Mouse (Mus musculus) MEL (cell line): ENCODE measurements around the gene Snx29.

ENCODE experiments used
- CHD1 ChIP-seq: IDR thresholded peaks from 2 replicates; pipeline ENCODE4 v1.6.1; 2012; ENCODE audit warnings: low read depth, mild to moderate bottlenecking, inconsistent platforms, low read length, improper control_type of control experiment
- CTCF ChIP-seq, 3 experiments: IDR thresholded peaks in 2 of 3; conservative IDR thresholded peaks in 1 of 3; 2 replicates each; pipeline ENCODE4 v1.5.1; 2011 to 2012; ENCODE audit warnings: low read length in 3 of 3, low read depth in 2 of 3, mild to moderate bottlenecking in 2 of 3, improper control_type of control experiment in 1 of 3, inconsistent platforms in 1 of 3, mixed read lengths in 1 of 3, moderate library complexity in 1 of 3; ENCODE audit not compliant: control insufficient read depth in 1 of 3, insufficient read depth in 1 of 3, poor library complexity in 1 of 3, severe bottlenecking in 1 of 3
- GATA1 ChIP-seq: IDR thresholded peaks from 2 replicates; pipeline ENCODE4 v1.6.1; 2011; ENCODE audit warnings: low read depth, low read length, improper control_type of control experiment
- JUND ChIP-seq: IDR thresholded peaks from 2 replicates; pipeline ENCODE4 v1.6.1; 2011; ENCODE audit warnings: low read depth, mild to moderate bottlenecking, improper control_type of control experiment, low read length
- MYC ChIP-seq: IDR thresholded peaks from 2 replicates; pipeline ENCODE4 v1.6.1; 2011; ENCODE audit warnings: low read depth, mild to moderate bottlenecking, low read length, improper control_type of control experiment, moderate library complexity
- POLR2A ChIP-seq, 2 experiments: IDR thresholded peaks; 2 replicates each; pipeline ENCODE4 v1.6.1; 2011 to 2012; ENCODE audit warnings: low read length in 2 of 2, mild to moderate bottlenecking in 2 of 2, control low read depth in 1 of 2, improper control_type of control experiment in 1 of 2, low read depth in 1 of 2, moderate library complexity in 1 of 2; ENCODE audit not compliant: control insufficient read depth in 1 of 2, insufficient read depth in 1 of 2, poor library complexity in 1 of 2
- POLR2AphosphoS2 ChIP-seq: IDR thresholded peaks from 2 replicates; pipeline ENCODE4 v1.6.1; 2011; ENCODE audit warnings: low read length, improper control_type of control experiment
- TAL1 ChIP-seq: IDR thresholded peaks from 2 replicates; pipeline ENCODE4 v1.6.1; 2012; ENCODE audit warnings: mild to moderate bottlenecking, inconsistent platforms, low read length, moderate library complexity, mixed read lengths
- TCF12 ChIP-seq: IDR thresholded peaks from 2 replicates; pipeline ENCODE4 v1.6.1; 2014; ENCODE audit warnings: low read depth, mild to moderate bottlenecking, inconsistent platforms, low read length, improper control_type of control experiment, moderate library complexity
- USF1 ChIP-seq: IDR thresholded peaks from 2 replicates; pipeline ENCODE4 v1.6.1; 2014; ENCODE audit warnings: low read depth, mild to moderate bottlenecking, inconsistent platforms, low read length, improper control_type of control experiment, moderate library complexity
- ZC3H11A ChIP-seq: IDR thresholded peaks from 2 replicates; pipeline ENCODE4 v1.6.1; 2012; ENCODE audit warnings: low read depth, mild to moderate bottlenecking, inconsistent platforms, low read length, improper control_type of control experiment

DNA sequence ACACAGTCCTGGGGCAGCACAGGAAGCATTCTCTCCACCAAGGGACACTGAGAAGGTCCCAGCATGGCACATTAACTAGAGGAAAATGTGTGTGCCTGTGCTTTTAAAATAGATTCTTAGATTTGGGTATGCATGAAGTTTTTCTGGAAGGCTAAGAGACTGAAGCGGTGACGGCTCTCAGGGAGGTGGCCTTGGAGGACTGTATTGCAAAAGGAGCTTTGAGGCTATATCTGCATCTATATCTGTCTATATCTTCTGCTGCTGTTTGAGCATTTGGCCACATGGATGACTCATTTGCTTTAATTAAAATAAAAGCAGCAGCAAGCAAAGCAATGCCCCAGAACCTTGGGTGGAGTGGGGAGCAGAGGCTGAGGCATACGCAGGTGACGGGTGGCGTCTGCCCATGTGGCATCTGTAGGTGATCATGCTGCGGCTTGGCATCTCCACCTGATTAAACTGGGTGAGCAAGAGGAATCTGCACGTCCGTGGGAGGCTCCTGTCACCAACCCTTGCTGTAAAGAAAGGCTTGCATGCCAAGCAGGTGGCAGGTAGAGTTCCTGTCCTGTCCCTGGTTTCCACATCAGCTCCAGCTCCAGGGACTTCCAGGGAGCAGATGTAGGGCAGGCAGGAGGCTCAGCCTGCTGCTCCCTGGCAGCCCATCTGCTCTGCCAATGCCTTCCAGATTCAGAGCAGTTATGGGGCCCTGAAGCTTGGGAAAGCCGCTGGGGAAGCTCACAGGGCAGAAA lies 456.2 kb downstream of the Snx29 start:
- TF ChIP-seq TAL1 (no peak), CHD1 (no peak), POLR2AphosphoS2 (no peak), POLR2A (IDR thresholded peaks at IDR 0.05; ENCODE audit: control insufficient read depth in 1 of 2, insufficient read depth in 1 of 2, low read depth in 1 of 2, low read length in 2 of 2, poor library complexity in 1 of 2) (no peak), ZC3H11A (no peak), MYC (no peak), CTCF (IDR thresholded peaks at IDR 0.05 in 2 of 3, conservative IDR thresholded peaks at IDR 0.05 in 1 of 3; ENCODE audit: control insufficient read depth in 1 of 3, insufficient read depth in 1 of 3, low read depth in 2 of 3, low read length in 3 of 3, poor library complexity in 1 of 3, severe bottlenecking in 1 of 3) (no peak), USF1 (no peak), GATA1 (no peak), JUND (no peak), TCF12 (no peak)
